Mouse (Mus musculus): ENCODE results near the gene Sarm1. TPM values are rescaled to one million over a fixed set of nuclear protein-coding genes. Genes with fewer than 3 reads are reported as not detected.
A peak's percentile ranks its signal among the peaks of the same experiment; 100 is the strongest.

The Sarm1 gene
- polyA plus RNA-seq, 1 experiment from 2014 or later, result 21.8 TPM

- DNase-seq (ENCODE audit: low spot score) (no peak), ATAC-seq (ENCODE audit: insufficient read depth, low FRiP score, low TSS enrichment) (no peak)
- Histone ChIP-seq H3K27me3 (ENCODE audit: control insufficient read depth, insufficient read depth, low read length) (no peaks in the 10 kb centered on the region), H3K27ac (ENCODE audit: low read depth, low read length) (no peak overlapping the region), H3K9ac (ENCODE audit: low read length) (no peak overlapping the region), H3K4me3 (ENCODE audit: low read depth, low read length) (no peak overlapping the region), H3K4me2 (ENCODE audit: low read depth) (no peak overlapping the region), H3K9me3 (ENCODE audit: control insufficient read depth, low read length) (no peaks in the 10 kb centered on the region), H3K36me3 (ENCODE audit: control insufficient read depth, insufficient read depth, low read length) (no peaks in the 10 kb centered on the region), H3K4me1 (ENCODE audit: control insufficient read depth, insufficient read depth, low read length) (no peaks in the 10 kb centered on the region)
- 86% methylated on average over 3 of the region's 3 CpGs for WGBS
Observed at GRCm38 (mm10) chr11:78475289-78475688, 22.3 kb downstream of the Sarm1 start.

- H3K9me3 ChIP-seq (ENCODE audit: control insufficient read depth, low read length), result no peaks in the 10 kb centered on the region
- H3K9ac ChIP-seq (ENCODE audit: low read length), result no peak overlapping the region
- 91% methylated on average over 10 of the region's 10 CpGs for WGBS
- no peak overlapping the region for H3K27ac ChIP-seq (ENCODE audit: low read depth, low read length)
- H3K27me3 ChIP-seq (ENCODE audit: control insufficient read depth, insufficient read depth, low read length), result no peaks in the 10 kb centered on the region
- H3K4me3 ChIP-seq (ENCODE audit: low read depth, low read length), result no peak overlapping the region
- H3K4me2 ChIP-seq (ENCODE audit: low read depth), result no peak overlapping the region
- H3K4me1 ChIP-seq (ENCODE audit: control insufficient read depth, insufficient read depth, low read length), result no peaks in the 10 kb centered on the region; the same call in 1 of the 2 replicates
- no peak for ATAC-seq (ENCODE audit: insufficient read depth, low FRiP score, low TSS enrichment)
- no peaks in the 10 kb centered on the region for H3K36me3 ChIP-seq (ENCODE audit: control insufficient read depth, insufficient read depth, low read length)
- DNase-seq (ENCODE audit: low spot score), result no peak
Observed at GRCm38 (mm10) chr11:78471326-78472103, 26.0 kb downstream of the Sarm1 start.

DNA sequence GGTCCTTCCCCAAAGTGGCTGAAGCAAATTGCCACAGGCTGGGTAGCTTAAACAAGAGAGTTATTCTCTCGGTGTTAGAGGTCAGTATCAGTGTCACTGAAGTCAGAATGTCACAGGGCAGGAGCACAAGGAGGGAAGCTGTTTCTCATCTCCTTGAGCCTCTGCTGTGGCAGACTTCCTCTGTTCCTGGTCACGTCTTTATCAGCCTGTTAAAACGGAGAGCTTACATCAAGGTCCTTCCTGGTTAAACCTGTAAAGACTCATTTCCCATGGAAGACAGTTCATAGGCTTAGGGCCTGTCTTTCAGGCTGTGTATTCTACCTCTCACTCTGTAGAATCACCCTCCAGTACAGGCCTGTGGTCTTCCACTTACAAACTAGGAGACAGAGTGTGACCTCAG lies 29.6 kb downstream of the Sarm1 start:
- no peaks in the 10 kb centered on the region for H3K36me3 ChIP-seq (ENCODE audit: control insufficient read depth, insufficient read depth, low read length)
- H3K9ac ChIP-seq (ENCODE audit: low read length), result no peak overlapping the region
- no peak overlapping the region for H3K4me2 ChIP-seq (ENCODE audit: low read depth)
- WGBS, result 63% methylated on average over 3 of the region's 3 CpGs
- H3K9me3 ChIP-seq (ENCODE audit: control insufficient read depth, low read length), result no peaks in the 10 kb centered on the region
- peaks cover 9% of the 10 kb centered on the region; the same call in 1 of the 2 replicates for H3K4me1 ChIP-seq (ENCODE audit: control insufficient read depth, insufficient read depth, low read length)
- ATAC-seq (ENCODE audit: insufficient read depth, low FRiP score, low TSS enrichment) (no peak), DNase-seq (ENCODE audit: low spot score) (no peak)
- no peaks in the 10 kb centered on the region for H3K27me3 ChIP-seq (ENCODE audit: control insufficient read depth, insufficient read depth, low read length)
- H3K4me3 ChIP-seq (ENCODE audit: low read depth, low read length), result no peak overlapping the region
- H3K27ac ChIP-seq (ENCODE audit: low read depth, low read length), result no peak overlapping the region

DNA sequence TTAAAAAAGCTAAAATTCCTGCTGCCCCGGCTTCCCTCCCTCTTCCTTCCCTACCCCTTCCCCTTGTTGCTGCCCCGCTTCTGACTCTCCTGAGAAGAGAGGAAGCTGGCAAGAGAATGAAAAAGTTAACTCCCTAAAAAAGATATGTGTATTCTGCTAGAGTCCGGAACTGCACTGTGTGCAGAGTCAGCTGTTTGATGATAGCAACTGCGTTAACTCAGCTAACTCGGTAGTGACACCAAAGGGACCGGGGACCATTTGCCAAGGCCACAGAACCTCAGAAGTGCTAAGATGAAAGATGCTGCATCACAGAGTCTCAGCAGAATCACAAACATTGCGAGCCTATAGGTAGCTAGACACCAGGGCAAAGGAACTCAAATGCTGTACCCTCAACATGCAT lies 30.0 kb downstream of the Sarm1 start:
- no peak for ATAC-seq (ENCODE audit: insufficient read depth, low FRiP score, low TSS enrichment)

DNA sequence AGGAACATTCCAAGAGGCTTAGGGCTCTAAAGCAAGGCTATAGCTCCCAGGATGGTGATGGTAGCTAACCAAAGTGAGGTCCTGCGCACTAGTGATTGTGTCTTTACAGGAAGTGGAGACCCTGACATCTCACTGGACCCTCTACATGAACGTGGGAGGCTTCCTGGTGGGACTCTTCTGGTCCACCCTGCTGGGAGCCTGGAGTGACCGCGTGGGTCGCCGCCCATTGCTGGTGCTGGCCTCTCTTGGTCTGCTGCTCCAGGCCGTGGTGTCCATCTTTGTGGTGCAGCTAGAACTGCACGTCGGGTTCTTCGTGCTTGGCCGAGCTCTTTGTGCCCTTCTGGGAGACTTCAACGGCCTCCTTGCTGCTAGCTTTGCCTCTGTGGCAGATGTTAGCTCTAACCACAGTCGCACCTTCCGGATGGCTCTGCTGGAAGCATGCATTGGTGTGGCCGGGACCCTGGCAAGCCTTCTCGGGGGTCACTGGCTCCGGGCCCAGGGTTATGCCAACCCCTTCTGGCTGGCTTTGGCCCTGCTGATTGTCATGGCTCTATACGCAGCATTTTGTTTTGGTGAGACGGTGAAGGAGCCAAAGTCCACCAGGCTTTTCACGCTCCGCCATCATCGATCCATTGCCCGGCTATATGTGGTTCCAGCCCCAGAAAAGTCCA lies 31.2 kb downstream of the Sarm1 start:
- 69% methylated on average over 23 of the region's 23 CpGs for WGBS
- Histone ChIP-seq H3K9ac (ENCODE audit: low read length) (peak overlapping the region; percentile 68), H3K4me3 (ENCODE audit: low read depth, low read length) (peak overlapping the region; percentile 52), H3K4me2 (ENCODE audit: low read depth) (peak overlapping the region; percentile 67), H3K36me3 (ENCODE audit: control insufficient read depth, insufficient read depth, low read length) (no peaks in the 10 kb centered on the region), H3K9me3 (ENCODE audit: control insufficient read depth, low read length) (no peaks in the 10 kb centered on the region), H3K4me1 (ENCODE audit: control insufficient read depth, insufficient read depth, low read length) (peaks cover 9% of the 10 kb centered on the region; the same call in 1 of the 2 replicates), H3K27me3 (ENCODE audit: control insufficient read depth, insufficient read depth, low read length) (no peaks in the 10 kb centered on the region), H3K27ac (ENCODE audit: low read depth, low read length) (no peak overlapping the region)
- DNase-seq (ENCODE audit: low spot score) (peak; percentile 15), ATAC-seq (ENCODE audit: insufficient read depth, low FRiP score, low TSS enrichment) (peak; percentile 25; the same call in 1 of the 2 replicates)

More for the DNA sequence above, 30.0 kb downstream of the Sarm1 start:
- Histone ChIP-seq H3K4me3 (ENCODE audit: low read depth, low read length) (no peak overlapping the region), H3K27me3 (ENCODE audit: control insufficient read depth, insufficient read depth, low read length) (no peaks in the 10 kb centered on the region), H3K27ac (ENCODE audit: low read depth, low read length) (no peak overlapping the region), H3K36me3 (ENCODE audit: control insufficient read depth, insufficient read depth, low read length) (no peaks in the 10 kb centered on the region), H3K4me1 (ENCODE audit: control insufficient read depth, insufficient read depth, low read length) (peaks cover 9% of the 10 kb centered on the region; the same call in 1 of the 2 replicates), H3K4me2 (ENCODE audit: low read depth) (no peak overlapping the region), H3K9me3 (ENCODE audit: control insufficient read depth, low read length) (no peaks in the 10 kb centered on the region), H3K9ac (ENCODE audit: low read length) (no peak overlapping the region)
- WGBS, result 90% methylated on average over 7 of the region's 7 CpGs
- DNase-seq (ENCODE audit: low spot score), result no peak

DNA sequence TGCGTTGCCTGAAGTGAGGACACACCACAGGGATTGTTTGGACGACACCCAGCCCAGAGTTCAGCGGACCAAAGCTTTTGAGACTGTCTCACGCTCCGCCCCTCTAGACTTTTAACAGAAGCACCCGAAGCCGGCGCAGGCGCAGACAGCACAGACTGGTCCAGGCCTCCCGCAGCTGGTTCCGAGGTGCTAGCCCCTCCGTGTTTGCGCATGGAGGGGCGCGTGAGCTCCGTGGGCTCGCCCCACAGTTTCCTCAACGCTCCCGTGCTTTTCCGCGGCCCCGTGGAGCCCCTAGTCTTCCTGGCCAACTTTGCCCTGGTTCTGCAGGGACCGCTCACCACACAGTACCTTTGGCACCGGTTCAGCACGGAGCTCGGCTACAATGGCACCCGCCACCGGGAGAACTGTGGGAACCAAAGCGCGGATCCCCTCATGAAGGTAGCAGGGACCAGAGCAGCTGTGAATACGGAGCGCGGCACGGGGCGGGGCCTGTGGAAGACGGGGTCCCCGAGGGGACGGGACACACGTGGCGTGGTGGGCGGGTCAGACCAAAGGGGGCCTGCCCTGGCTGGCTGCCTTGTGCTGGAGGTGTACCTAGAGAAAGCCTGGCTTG lies 31.9 kb downstream of the Sarm1 start, which contains the start of gene Slc46a1:
Gene Slc46a1 (plus strand): TSS at position 130 of the 613 bp plus-strand sequence.
- peak; percentile 86 for DNase-seq (ENCODE audit: low spot score)
- H3K4me1 ChIP-seq (ENCODE audit: control insufficient read depth, insufficient read depth, low read length), result peaks cover 9% of the 10 kb centered on the region; the same call in 1 of the 2 replicates
- no peaks in the 10 kb centered on the region for H3K9me3 ChIP-seq (ENCODE audit: control insufficient read depth, low read length)
- peak; percentile 93 for ATAC-seq (ENCODE audit: insufficient read depth, low FRiP score, low TSS enrichment)
- under 1% methylated on average over 41 of the region's 41 CpGs for whole genome bisulfite sequencing
- H3K36me3 ChIP-seq (ENCODE audit: control insufficient read depth, insufficient read depth, low read length), result no peaks in the 10 kb centered on the region
- peak within 1 kb of the TSS; percentile 52 for H3K4me3 ChIP-seq (ENCODE audit: low read depth, low read length)
- H3K4me2 ChIP-seq (ENCODE audit: low read depth), result peak within 1 kb of the TSS; percentile 67
- H3K27ac ChIP-seq (ENCODE audit: low read depth, low read length), result peak within 1 kb of the TSS; percentile 14; the same call in 1 of the 2 replicates
- H3K9ac ChIP-seq (ENCODE audit: low read length), result peak within 1 kb of the TSS; percentile 68
- no peaks in the 10 kb centered on the region for H3K27me3 ChIP-seq (ENCODE audit: control insufficient read depth, insufficient read depth, low read length)

DNA sequence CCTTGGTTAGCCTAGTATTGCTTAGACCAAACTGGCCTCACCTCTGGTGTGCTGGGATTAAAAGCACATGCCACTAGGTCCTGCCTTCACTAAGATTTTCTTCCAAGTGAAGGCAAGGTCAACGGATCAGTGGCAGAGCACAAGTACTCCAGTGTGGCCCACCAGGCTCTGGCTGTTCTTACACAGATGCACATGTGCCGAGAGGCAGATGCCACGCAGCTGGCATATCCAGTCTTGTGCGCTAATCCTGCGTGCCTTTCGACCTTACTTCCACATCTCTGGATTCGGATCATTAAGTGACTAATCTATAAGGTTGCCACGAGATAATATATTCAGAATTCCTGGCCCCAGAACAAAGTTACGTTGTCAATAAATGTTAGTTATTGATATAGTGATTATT lies 32.4 kb downstream of the Sarm1 start:
- no peaks in the 10 kb centered on the region for H3K27me3 ChIP-seq (ENCODE audit: control insufficient read depth, insufficient read depth, low read length)
- WGBS, result 33% methylated on average over 9 of the region's 9 CpGs
- ATAC-seq (ENCODE audit: insufficient read depth, low FRiP score, low TSS enrichment), result no peak
- H3K27ac ChIP-seq (ENCODE audit: low read depth, low read length), result no peak overlapping the region
- peak overlapping the region; percentile 52 for H3K4me3 ChIP-seq (ENCODE audit: low read depth, low read length)
- H3K9me3 ChIP-seq (ENCODE audit: control insufficient read depth, low read length), result no peaks in the 10 kb centered on the region
- H3K4me1 ChIP-seq (ENCODE audit: control insufficient read depth, insufficient read depth, low read length), result peaks cover 9% of the 10 kb centered on the region; the same call in 1 of the 2 replicates
- no peak for DNase-seq (ENCODE audit: low spot score)
- H3K9ac ChIP-seq (ENCODE audit: low read length), result no peak overlapping the region; the same call in 1 of the 2 replicates
- H3K36me3 ChIP-seq (ENCODE audit: control insufficient read depth, insufficient read depth, low read length), result no peaks in the 10 kb centered on the region
- peak overlapping the region; percentile 67 for H3K4me2 ChIP-seq (ENCODE audit: low read depth)

DNA sequence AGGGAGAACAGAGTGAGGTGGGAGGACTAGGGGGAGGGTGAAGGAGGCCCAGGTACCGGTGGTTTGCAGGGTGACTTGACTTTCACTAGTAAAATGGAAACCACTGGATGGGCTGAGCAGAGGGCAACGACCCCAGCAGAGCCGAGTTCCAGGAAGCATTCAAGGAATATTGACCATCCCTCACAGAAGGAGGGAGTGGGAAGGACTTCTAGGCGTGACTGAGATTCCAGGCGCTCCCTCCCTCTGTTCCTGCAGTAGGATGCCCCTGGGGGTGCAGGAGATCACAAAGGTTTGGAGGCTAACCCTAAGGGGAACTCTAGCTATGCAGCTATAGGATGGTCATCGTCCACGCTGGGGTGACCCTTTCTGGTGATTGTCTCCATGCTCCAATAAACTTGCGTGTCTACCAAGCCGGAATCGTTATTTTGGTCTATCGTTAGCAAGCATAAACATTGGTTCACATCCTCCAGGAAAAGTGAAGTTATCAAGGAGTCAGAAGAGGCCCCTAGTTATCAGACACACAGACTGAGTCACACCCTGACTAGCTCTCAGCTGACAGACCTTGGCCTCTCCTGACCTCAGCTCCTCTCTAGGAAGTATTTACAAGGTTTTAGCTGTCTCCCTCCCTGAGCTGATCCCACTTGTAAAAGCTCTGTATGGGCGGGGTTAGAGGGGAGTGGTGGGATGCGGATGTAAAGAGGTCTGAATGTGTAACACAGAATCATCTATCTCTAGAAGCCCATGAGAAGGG lies 34.1 kb downstream of the Sarm1 start:
- DNase-seq (ENCODE audit: low spot score) (no peak), ATAC-seq (ENCODE audit: insufficient read depth, low FRiP score, low TSS enrichment) (no peak)
- Histone ChIP-seq H3K4me3 (ENCODE audit: low read depth, low read length) (no peak overlapping the region), H3K36me3 (ENCODE audit: control insufficient read depth, insufficient read depth, low read length) (no peaks in the 10 kb centered on the region), H3K9ac (ENCODE audit: low read length) (no peak overlapping the region), H3K9me3 (ENCODE audit: control insufficient read depth, low read length) (no peaks in the 10 kb centered on the region), H3K27ac (ENCODE audit: low read depth, low read length) (no peak overlapping the region), H3K4me2 (ENCODE audit: low read depth) (no peak overlapping the region), H3K4me1 (ENCODE audit: control insufficient read depth, insufficient read depth, low read length) (peaks cover 9% of the 10 kb centered on the region; the same call in 1 of the 2 replicates), H3K27me3 (ENCODE audit: control insufficient read depth, insufficient read depth, low read length) (no peaks in the 10 kb centered on the region)
- WGBS, result 68% methylated on average over 13 of the region's 13 CpGs
